Mouse (Mus musculus) common myeloid progenitor, adult 5-6 weeks (primary cell): ENCODE data around the gene Prm3. TPM values are rescaled to one million over a fixed set of nuclear protein-coding genes. Genes with fewer than 3 reads are reported as not detected.
A peak's percentile ranks its signal among the peaks of the same experiment; 100 is the strongest.

Experiments
- ATAC-seq: replicated peaks from 2 replicates; pipeline ENCODE4 v1.8.0; 2016; ENCODE audit warnings: low read depth, mild to moderate bottlenecking, moderate TSS enrichment, inconsistent platforms; ENCODE audit not compliant: poor library complexity, severe bottlenecking
- total RNA-seq: library from RNA; stranded (forward); fragments of 200-1000, 187-1606 nt; gene quantifications from 2 replicates; pipeline ENCODE4 v1.2.3, GENCODE M21; 2017

The Prm3 gene
- total RNA-seq, 1 experiment from 2014 or later: not detected

GRCm38 (mm10) chr16:10776322-10776721 lies 14.4 kb downstream of the Prm3 start:
- ATAC-seq: no peak

- peak; percentile 13; the same call in 1 of the 2 replicates for ATAC-seq
Measured at GRCm38 (mm10) chr16:10774726-10775125, 16.0 kb downstream of the Prm3 start.

GRCm38 (mm10) chr16:10773543-10773942 lies 17.2 kb downstream of the Prm3 start:
- no peak for ATAC-seq

GRCm38 (mm10) chr16:10771769-10772510 lies 18.8 kb downstream of the Prm3 start:
- peak; percentile 69 for ATAC-seq

DNA sequence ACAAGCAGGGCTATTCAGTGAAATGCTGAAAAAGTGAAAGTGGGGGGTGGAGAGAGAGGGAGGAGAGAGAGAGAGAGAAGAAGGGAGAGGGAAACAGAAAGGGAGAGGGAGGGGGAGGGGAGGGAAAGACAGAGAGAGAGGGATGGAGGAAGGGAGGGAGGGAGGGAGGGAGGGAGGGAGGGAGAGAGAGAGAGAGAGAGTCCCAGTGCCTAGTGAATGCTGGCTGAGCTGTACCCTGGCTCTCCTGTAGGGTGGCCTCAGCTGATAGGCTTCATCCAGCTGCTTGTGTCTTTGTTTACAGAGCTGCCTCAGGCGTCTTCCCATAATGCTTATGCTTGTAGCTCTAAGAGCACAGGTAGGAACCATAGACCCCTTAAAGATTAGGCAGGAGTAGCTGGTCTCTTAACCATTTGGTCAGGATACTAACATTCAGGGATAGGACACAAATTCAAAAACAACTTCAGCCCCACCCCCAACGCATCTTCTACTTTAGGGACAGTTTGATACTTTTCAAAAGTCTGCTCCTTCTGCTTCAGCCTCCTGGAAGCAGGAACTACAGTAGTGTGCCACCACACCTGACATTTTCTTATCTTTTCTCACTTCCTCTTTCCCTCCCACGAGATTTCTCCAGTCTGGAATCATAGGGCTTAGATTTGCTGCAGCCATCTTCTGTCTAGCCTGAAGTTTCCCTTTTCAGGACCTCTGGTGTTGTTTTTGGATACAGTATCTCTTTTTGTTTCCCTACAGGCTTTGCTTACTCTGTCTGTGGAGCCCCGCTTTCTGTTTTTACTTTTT lies 20.0 kb downstream of the Prm3 start:
- no peak for ATAC-seq

DNA sequence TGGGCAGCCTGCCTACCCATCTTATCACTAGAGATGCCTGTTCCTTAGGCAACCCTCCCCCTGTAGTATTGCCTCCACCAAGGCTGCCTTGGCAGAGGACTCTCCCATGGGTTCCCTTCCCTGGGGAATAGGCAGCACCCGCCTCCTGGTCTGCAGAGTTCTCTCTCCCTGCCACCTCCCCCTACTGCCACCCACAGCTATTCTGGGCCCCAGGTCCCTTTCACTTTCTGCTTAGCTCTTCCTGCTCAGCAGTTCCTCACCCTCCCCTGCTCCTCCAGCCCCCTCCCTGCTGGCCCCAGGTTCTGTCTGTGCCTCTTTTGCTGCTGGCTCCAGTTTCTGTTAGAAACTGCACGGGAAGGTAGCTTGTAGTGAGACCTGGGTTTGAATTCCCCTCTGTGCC lies 21.1 kb downstream of the Prm3 start:
- ATAC-seq: peak; percentile 36

- peak; percentile 59 for ATAC-seq
Measured at GRCm38 (mm10) chr16:10768821-10769220, 21.9 kb downstream of the Prm3 start.

GRCm38 (mm10) chr16:10767158-10767557 lies 23.6 kb downstream of the Prm3 start:
- peak; percentile 57 for ATAC-seq

GRCm38 (mm10) chr16:10764323-10764722 lies 26.4 kb downstream of the Prm3 start:
- no peak for ATAC-seq

GRCm38 (mm10) chr16:10763540-10764264 lies 27.0 kb downstream of the Prm3 start:
- ATAC-seq: no peak

DNA sequence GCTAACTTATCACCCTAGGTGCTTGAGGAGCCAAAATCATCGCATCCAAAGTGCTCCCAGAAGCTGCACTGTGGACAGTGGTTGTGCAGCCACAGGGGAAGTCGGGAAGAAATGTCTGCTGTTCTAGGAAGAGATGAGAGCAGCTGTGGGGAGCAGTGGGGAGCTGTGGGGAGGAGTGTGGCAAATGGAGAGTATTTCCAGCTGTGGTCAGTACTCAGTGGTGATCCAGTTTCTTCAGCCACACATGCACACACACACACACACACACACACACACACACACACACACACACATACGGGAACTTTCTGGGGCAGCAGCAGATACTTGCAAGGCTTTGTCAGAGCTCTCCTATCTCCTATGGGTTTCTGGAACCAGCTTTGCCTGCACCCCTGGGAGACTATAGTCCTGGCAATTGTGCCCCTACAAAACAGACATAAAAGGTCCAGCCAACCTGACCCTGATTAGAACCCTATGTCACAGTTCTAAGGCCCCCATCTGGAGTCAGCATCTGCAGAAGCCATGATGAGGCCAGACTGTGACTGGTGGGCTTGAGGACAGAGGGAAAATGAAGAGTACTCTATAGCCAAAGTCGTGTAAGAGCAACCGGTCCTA lies 28.0 kb downstream of the Prm3 start:
- no peak for ATAC-seq

DNA sequence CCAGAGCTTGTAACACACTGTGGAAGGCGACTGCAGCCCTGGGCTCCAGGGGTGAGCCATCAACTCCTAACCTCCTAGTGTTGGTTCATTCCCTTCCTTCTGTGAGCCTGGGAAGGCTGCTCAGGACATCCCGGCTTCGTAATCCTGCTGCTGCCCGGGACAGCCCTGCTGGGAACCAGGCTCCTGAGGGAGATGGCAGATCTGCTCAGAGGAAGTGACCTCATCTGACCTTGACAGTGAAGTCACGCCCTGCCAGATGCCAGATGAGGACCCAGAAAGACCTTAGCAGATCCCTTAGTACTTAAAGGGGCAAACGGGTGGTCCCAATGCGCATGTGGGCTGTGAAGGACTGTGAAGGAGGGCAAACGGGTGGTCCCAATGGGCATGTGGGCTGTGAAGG lies 29.5 kb downstream of the Prm3 start:
- no peak for ATAC-seq

- no peak for ATAC-seq
Measured at GRCm38 (mm10) chr16:10756168-10756567, 34.5 kb downstream of the Prm3 start.

- no peak for ATAC-seq
Measured at GRCm38 (mm10) chr16:10754521-10755296, 36.0 kb downstream of the Prm3 start.

- no peak for ATAC-seq
Measured at GRCm38 (mm10) chr16:10749824-10750223, 40.9 kb downstream of the Prm3 start.

DNA sequence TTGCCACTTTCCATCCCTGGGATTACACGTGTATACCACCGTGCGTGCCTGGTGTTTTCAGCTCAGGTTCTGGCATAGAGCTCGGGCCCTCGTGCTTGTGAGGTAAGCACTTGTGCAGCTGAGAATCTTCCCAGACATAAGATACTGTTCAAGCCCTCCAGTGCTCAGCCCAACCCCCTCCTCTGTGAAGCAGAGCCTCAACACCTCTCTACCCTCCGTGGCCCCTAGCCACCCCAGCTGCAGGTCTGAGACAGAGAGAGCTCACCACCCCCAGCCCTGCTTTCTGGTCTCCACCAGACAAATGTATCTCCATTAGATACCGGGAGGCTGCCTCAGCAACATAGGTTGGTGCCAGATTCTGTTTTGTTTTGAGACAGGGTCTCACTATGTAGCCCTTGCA lies 41.5 kb downstream of the Prm3 start:
- ATAC-seq: no peak

- ATAC-seq: 0 out of 2 replicates have a peak, but pooled peaks have one; percentile 26
Measured at GRCm38 (mm10) chr16:10741082-10741481, 49.6 kb downstream of the Prm3 start.
